Mouse (Mus musculus) lung, postnatal 36 days (tissue): ENCODE results near the gene Riok1.

Source experiments
- DNase-seq: peaks from one replicate; pipeline ENCODE4 v3.0.0; 2022; ENCODE audit warnings: mixed read lengths

Gene Riok1

GRCm38 (mm10) chr13:38064854-38065663 is 28.3 kb downstream of the Riok1 start:
- peak; percentile 87 for DNase-seq

- DNase-seq, result peak; percentile 45
These were observed 34.1 kb downstream of the Riok1 start for GRCm38 (mm10) chr13:38070945-38071344.

GRCm38 (mm10) chr13:38073374-38074307 is 36.8 kb downstream of the Riok1 start:
- DNase-seq, result no peak

- DNase-seq, result no peak
These were observed 37.6 kb downstream of the Riok1 start for GRCm38 (mm10) chr13:38074404-38074803.

- peak; percentile 56 for DNase-seq
These were observed 40.3 kb downstream of the Riok1 start for GRCm38 (mm10) chr13:38077113-38077512.

GRCm38 (mm10) chr13:38078836-38079235 is 42.0 kb downstream of the Riok1 start:
- no peak for DNase-seq

GRCm38 (mm10) chr13:38079366-38079765 is 42.6 kb downstream of the Riok1 start:
- no peak for DNase-seq

GRCm38 (mm10) chr13:38080014-38080413 is 43.2 kb downstream of the Riok1 start:
- DNase-seq, result no peak

GRCm38 (mm10) chr13:38080725-38081124 is 43.9 kb downstream of the Riok1 start:
- DNase-seq, result no peak

- no peak for DNase-seq
These were observed 44.4 kb downstream of the Riok1 start for GRCm38 (mm10) chr13:38081161-38081560.

GRCm38 (mm10) chr13:38086711-38087110 is 49.9 kb downstream of the Riok1 start:
- no peak for DNase-seq

- DNase-seq, result no peak
These were observed 51.2 kb downstream of the Riok1 start for GRCm38 (mm10) chr13:38088008-38088407.

GRCm38 (mm10) chr13:38089449-38089848 is 52.7 kb downstream of the Riok1 start:
- DNase-seq, result no peak

GRCm38 (mm10) chr13:38089871-38090270 is 53.1 kb downstream of the Riok1 start:
- no peak for DNase-seq

- no peak for DNase-seq
These were observed 59.4 kb downstream of the Riok1 start for GRCm38 (mm10) chr13:38096207-38096606.

- no peak for DNase-seq
These were observed 66.6 kb downstream of the Riok1 start for GRCm38 (mm10) chr13:38103406-38103805.

- DNase-seq, result no peak
These were observed 67.7 kb downstream of the Riok1 start for GRCm38 (mm10) chr13:38104501-38104900.

- no peak for DNase-seq
These were observed 72.3 kb downstream of the Riok1 start for GRCm38 (mm10) chr13:38109081-38109480.
